ENCODE assay signal across 9 mouse cellular contexts in genomic region chrX:42557284-42557683, GRCm38 (mm10). TPM values are rescaled to one million over a fixed set of nuclear protein-coding genes. Genes with fewer than 3 reads are reported as not detected.
DNase-seq lines count a peak whose midpoint lies in the region; ATAC-seq and TF ChIP-seq lines count a peak whose summit lies in the region.
"Had no signal": no experiment of that assay in that cellular context is flagged by ENCODE, and none has a peak within 500 bp of the region (broad histone marks: within the 10 kb centered on the region; RNA-seq: fewer than 3 reads in every experiment).

No protein-coding gene starts in this region.

- TF ChIP-seq POLR2A in olfactory bulb, adult 2 months (IDR thresholded peaks at IDR 0.05; ENCODE audit: insufficient read depth, low read depth, low read length), result no peak

- 19% methylated on average over 7 of the region's 7 CpGs for WGBS in hindbrain, embryonic 12.5 days
- 27% methylated on average over 7 of the region's 7 CpGs for WGBS in olfactory bulb, adult 2 months

- peak; percentile 36; the same call in 1 of the 2 replicates for TF ChIP-seq CTCF in olfactory bulb, adult 2 months (IDR thresholded peaks at IDR 0.05; ENCODE audit: insufficient read depth, low read depth, low read length)

- peak; percentile 44 for DNase-seq in testis, postnatal 10 days (ENCODE audit: low spot score)
- no peak for DNase-seq in testis, postnatal 14 days (ENCODE audit: low spot score)
- peak; percentile 21 to 84 for DNase-seq in adrenal gland, adult (ENCODE audit: inconsistent age in 2 of 2, low spot score in 1 of 2)
- peak; percentile 45 for DNase-seq in embryo, embryonic 10 days (ENCODE audit: low spot score)
- peak; percentile 30 for DNase-seq in left cerebral cortex, postnatal 36 days (ENCODE audit: low spot score in 2 of 2)

- no peak overlapping the region for H3K27ac ChIP-seq in hindbrain, embryonic 12.5 days
- no peak overlapping the region for H3K27ac ChIP-seq in olfactory bulb, adult 2 months (ENCODE audit: insufficient read depth, low read depth, low read length)

- no peak overlapping the region for H3K4me2 ChIP-seq in hindbrain, embryonic 12.5 days (replicated peaks)

- no peaks in the 10 kb centered on the region for H3K4me1 ChIP-seq in hindbrain, embryonic 12.5 days
- no peaks in the 10 kb centered on the region for H3K4me1 ChIP-seq in olfactory bulb, adult 2 months (ENCODE audit: control insufficient read depth, insufficient read depth, low read length)

- H3K9ac ChIP-seq in hindbrain, embryonic 12.5 days, result no peak overlapping the region

- no peaks in the 10 kb centered on the region for H3K27me3 ChIP-seq in hindbrain, embryonic 12.5 days

- H3K36me3 ChIP-seq in hindbrain, embryonic 12.5 days, result no peaks in the 10 kb centered on the region

- peak; percentile 52; the same call in 1 of the 2 replicates for ATAC-seq in hindbrain, embryonic 12.5 days (ENCODE audit: low FRiP score)
- no peak for ATAC-seq in monocyte, adult 5-6 weeks (replicated peaks; ENCODE audit: insufficient number of reproducible peaks, low FRiP score, low TSS enrichment, poor library complexity, severe bottlenecking)

- H3K9me3 ChIP-seq in hindbrain, embryonic 12.5 days (replicated peaks), result no peaks in the 10 kb centered on the region

- no peak overlapping the region for H3K4me3 ChIP-seq in hindbrain, embryonic 12.5 days
- H3K4me3 ChIP-seq in olfactory bulb, adult 2 months (ENCODE audit: insufficient read depth, low read depth, low read length), result no peak overlapping the region
- H3K4me3 ChIP-seq: myocyte had no signal

- intact Hi-C loops in left cerebral cortex, postnatal 36 days (cut with DNase I), result loop anchor here (10.0 kb wide), 1 partner anchor 868 kb away; the partner anchor contains the start of gene Tenm1

RNA-seq across cellular contexts. Expression of gene Sh2d1a, which starts 55.0 kb away (rescaled TPM):
- 0.57 and 0.76 TPM in 2 replicates for polyA plus RNA-seq in hindbrain, embryonic 12.5 days (2016; fragmentation: Nextera tagmentation; extraction: Ambion mirVana)
- not detected for total RNA-seq in left cerebral cortex, postnatal 36 days (2021)
- not detected in 2 replicates for polyA plus RNA-seq in olfactory bulb, adult 2 months (2012; ENCODE audit: insufficient read depth, insufficient read length, low replicate concordance, missing spikeins)
- total RNA-seq in monocyte, adult 5-6 weeks (2017), result 17.0 to 76.0 TPM (median 21.6 TPM) in 3 replicates
- polyA plus RNA-seq: myocyte had no signal

Comparison
In these comparisons a context has a peak if more than half of its experiments do, and no peak if none do; other contexts are left out.
1. RNA of gene Sh2d1a, which starts 55.0 kb away (total RNA-seq): 17.0 to 76.0 TPM in monocyte, adult 5-6 weeks; not detected in left cerebral cortex, postnatal 36 days; every median in the first group is over 10 times any median in the second.